Mouse (Mus musculus) hindbrain, embryonic 10.5 days (tissue): Measurements from ENCODE around the gene Mad2l2. TPM values are rescaled to one million over a fixed set of nuclear protein-coding genes. Genes with fewer than 3 reads are reported as not detected.
A peak's percentile ranks its signal among the peaks of the same experiment; 100 is the strongest.
"Not testable (repeated sequence)": the region's sequence is repeated elsewhere in the genome, so short reads cannot be mapped to it uniquely, and the experiment has no call there.

ENCODE experiments used
- DNase-seq: peaks from one replicate; pipeline ENCODE4 v3.0.0-alpha.2; 2017; ENCODE audit warnings: low spot score
- H3K27ac ChIP-seq: fragments of 300-500 bp; sonication (generic); 2 replicates; pipeline ENCODE4 v1.5.1; 2016; ENCODE audit warnings: mild to moderate bottlenecking, moderate library complexity
- H3K27me3 ChIP-seq: fragments of 300-500 bp; sonication (generic); 2 replicates; pipeline ENCODE4 v1.6.1; 2016; ENCODE audit warnings: mild to moderate bottlenecking; ENCODE audit not compliant: poor library complexity, insufficient read depth, severe bottlenecking
- H3K36me3 ChIP-seq: fragments of 300-500 bp; sonication (generic); 2 replicates; pipeline ENCODE4 v1.6.1; 2016; ENCODE audit warnings: mild to moderate bottlenecking, moderate library complexity
- H3K4me1 ChIP-seq: fragments of 300-500 bp; sonication (generic); replicated peaks from 2 replicates; pipeline ENCODE4 v1.6.1; 2016; ENCODE audit warnings: mild to moderate bottlenecking
- H3K4me3 ChIP-seq: fragments of 300-500 bp; sonication (generic); 2 replicates; pipeline ENCODE4 v1.5.1; 2016; ENCODE audit warnings: mild to moderate bottlenecking, moderate library complexity
- H3K9me3 ChIP-seq: fragments of 300-500 bp; sonication (generic); 2 replicates; pipeline ENCODE4 v1.6.1; 2016; ENCODE audit warnings: mild to moderate bottlenecking, moderate library complexity
- WGBS: fragments of 180-500 bp; shearing (Covaris S2); methylation state at CpG from one replicate; pipeline ENCODE4 v1.1.7; 2016; 5-methylcytosine and 5-hydroxymethylcytosine counted together
- polyA plus RNA-seq: library from polyadenylated mRNA; unstranded; fragments of >200 nt; fragmentation: Nextera tagmentation; extraction: Ambion mirVana; gene quantifications from 2 replicates; pipeline ENCODE4 v1.2.1, GENCODE M21; 2016

Mad2l2 gene
- polyA plus RNA-seq, 1 experiment from 2014 or later = 86.9 TPM

DNA sequence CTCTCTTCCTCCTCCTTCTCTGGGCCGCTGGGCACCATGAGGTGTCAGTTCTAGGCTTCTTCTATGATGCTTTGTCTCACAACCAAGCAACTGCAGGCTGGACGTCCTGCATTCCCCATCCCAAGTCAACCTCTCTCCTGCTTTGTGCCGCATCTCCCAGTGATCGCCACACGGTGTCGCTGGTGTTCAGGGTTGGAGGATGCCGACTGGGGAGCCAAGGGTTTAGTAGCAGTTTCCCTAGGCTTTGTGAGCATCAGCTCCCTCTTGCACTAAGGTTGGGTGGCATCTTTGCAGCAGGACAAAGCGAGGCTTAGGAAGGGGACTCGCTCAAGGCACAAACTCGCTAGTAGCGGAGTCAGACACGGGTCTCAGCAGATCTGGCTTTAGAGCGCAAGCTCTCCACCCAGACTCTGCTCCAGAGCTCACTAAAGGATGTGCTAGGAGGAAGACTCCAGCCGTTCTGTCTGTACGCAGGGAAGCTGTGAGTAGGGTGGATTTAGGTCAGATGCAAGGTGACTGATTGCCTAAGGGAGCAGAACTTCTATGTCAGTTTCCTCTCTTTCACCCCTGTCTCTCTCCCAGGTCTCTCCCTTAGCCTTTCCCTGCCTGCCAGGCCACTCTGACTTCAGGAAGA is 15.3 kb upstream of the Mad2l2 start:
- peaks cover 22% of the 10 kb centered on the region for H3K4me1 ChIP-seq
- DNase-seq = peak; percentile 91
- WGBS = 4% methylated on average over 15 of the region's 15 CpGs
- peak overlapping the region; percentile 22 for H3K4me3 ChIP-seq
- peaks cover 35% of the 10 kb centered on the region for H3K36me3 ChIP-seq
- H3K27ac ChIP-seq = peak overlapping the region; percentile 81
- peaks cover 8% of the 10 kb centered on the region; the same call in 1 of the 2 replicates for H3K9me3 ChIP-seq
- peaks cover 9% of the 10 kb centered on the region for H3K27me3 ChIP-seq

DNA sequence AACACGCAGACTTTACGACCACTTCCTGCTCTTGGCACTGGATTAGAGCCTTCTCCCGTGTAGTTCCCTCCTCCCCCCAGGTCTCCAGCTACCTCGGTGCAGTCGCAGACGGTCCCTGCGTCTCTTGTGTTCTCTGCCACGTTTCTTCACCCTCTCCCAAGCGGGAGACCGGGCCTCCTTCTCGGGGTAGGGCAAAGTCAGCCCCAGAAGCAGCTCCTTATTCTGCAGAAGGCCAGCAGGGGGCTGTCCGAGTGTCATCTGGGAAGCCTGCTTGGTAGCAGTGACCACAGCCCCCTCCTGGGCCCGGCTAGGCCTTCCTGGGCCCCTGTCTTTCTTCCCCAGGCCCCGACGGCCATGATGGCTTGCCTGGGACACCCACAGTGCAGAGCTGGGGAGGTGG is 14.7 kb upstream of the Mad2l2 start:
- WGBS = 4% methylated on average over 15 of the region's 15 CpGs

DNA sequence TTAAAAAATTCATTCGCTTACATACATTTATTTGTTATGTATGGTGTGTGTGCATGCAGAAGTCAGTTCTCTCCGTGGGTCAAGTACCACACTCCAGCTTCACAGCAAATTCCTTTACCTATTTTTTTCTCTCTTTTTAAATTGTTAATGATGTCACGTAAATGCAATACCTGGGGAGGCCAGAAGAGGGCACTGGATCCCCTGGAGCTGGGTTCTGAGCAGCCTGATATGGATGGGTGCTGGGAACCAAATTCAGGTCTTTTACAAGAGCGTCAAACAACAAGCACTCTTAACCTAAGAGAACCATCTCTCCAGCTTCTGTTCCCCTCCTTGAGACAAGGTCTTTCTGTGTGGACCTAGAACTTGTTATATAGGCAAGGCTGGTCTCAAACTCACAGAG is 13.5 kb upstream of the Mad2l2 start:
- WGBS = 74% methylated on average over 4 of the region's 4 CpGs
- Histone ChIP-seq H3K27ac (no peak overlapping the region), H3K4me1 (peaks cover 28% of the 10 kb centered on the region), H3K27me3 (peaks cover 9% of the 10 kb centered on the region), H3K4me3 (no peak overlapping the region), H3K9me3 (peaks cover 8% of the 10 kb centered on the region; the same call in 1 of the 2 replicates), H3K36me3 (peaks cover 30% of the 10 kb centered on the region)
- peak; percentile 23 for DNase-seq

More for the DNA sequence above, 14.7 kb upstream of the Mad2l2 start:
- peak; percentile 61 for DNase-seq
- Histone ChIP-seq H3K27ac (peak overlapping the region; percentile 81), H3K36me3 (peaks cover 30% of the 10 kb centered on the region), H3K9me3 (peaks cover 8% of the 10 kb centered on the region; the same call in 1 of the 2 replicates), H3K4me3 (peak overlapping the region; percentile 22), H3K27me3 (peaks cover 9% of the 10 kb centered on the region), H3K4me1 (peaks cover 22% of the 10 kb centered on the region)

DNA sequence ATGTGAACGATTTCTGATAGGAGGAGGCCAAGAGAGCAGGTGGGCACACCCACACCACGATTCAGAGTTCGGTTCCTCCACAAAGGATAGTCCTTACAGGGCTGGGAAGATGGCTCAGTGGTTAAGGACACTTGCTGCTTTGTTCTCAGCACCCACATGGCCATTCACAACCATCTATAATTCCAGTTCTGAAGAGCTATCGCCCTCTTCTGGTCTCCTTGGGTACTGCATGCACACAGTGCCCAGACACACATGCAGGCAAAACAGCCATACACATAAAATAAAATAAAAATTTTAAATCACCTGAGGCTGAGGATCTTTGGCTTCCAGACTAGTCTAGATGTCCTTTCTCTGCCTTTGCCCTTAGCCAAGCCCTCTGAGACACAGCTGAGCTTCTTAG is 12.8 kb upstream of the Mad2l2 start:
- Histone ChIP-seq H3K36me3 (peaks cover 25% of the 10 kb centered on the region), H3K4me1 (peaks cover 36% of the 10 kb centered on the region), H3K9me3 (peaks cover 8% of the 10 kb centered on the region; the same call in 1 of the 2 replicates), H3K4me3 (no peak overlapping the region), H3K27me3 (peaks cover 9% of the 10 kb centered on the region), H3K27ac (no peak overlapping the region)
- WGBS = 74% methylated on average over 4 of the region's 4 CpGs
- no peak for DNase-seq

DNA sequence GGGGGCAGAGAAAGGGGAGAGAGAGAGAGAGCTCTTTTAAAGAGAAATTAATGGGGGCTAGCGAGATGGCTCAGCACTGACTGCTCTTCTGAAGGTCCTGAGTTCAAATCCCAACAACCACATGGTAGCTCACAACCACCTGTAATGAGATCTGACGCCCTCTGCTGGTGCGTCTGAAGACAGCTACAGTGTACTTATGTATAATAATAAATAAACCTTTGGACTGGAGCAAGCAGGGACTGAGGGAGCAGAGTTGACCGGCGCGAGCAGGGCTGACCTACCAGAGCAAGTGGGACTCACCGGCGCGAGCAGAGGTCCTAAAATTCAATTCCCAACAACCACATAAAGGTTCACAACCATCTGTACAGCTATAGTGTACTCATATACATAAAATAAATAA is 10.6 kb upstream of the Mad2l2 start:
- not testable (repeated sequence) for H3K9me3 ChIP-seq, H3K27ac ChIP-seq, H3K4me3 ChIP-seq, H3K27me3 ChIP-seq, DNase-seq
- Histone ChIP-seq H3K4me1 (peaks cover 51% of the 10 kb centered on the region), H3K36me3 (peaks cover 12% of the 10 kb centered on the region; the same call in 1 of the 2 replicates)
- 90% methylated on average over 9 of the region's 9 CpGs for WGBS

DNA sequence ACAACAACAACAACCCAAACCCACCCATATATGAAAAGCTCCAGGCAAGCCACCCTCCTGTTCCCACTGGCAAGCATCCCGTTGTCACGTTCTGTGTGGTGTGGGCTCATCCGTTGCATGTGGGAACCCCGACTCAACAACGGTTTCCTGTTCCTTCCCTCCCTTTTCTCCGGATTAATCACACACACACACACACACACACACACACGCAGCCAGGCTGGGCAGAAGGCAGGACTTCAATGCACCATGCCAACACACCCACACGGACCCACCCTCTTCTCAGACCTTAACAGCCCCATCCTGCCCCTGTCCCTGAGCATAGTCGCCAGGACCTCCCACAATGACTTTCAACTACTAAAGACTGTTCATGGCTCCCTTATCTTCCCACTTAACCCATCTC is 9.6 kb upstream of the Mad2l2 start:
- Histone ChIP-seq H3K27me3 (peaks cover 4% of the 10 kb centered on the region), H3K27ac (no peak overlapping the region), H3K4me1 (peaks cover 47% of the 10 kb centered on the region), H3K4me3 (no peak overlapping the region), H3K36me3 (peaks cover 12% of the 10 kb centered on the region; the same call in 1 of the 2 replicates), H3K9me3 (peaks cover 8% of the 10 kb centered on the region; the same call in 1 of the 2 replicates)
- WGBS = 85% methylated on average over 9 of the region's 9 CpGs
- DNase-seq = no peak

DNA sequence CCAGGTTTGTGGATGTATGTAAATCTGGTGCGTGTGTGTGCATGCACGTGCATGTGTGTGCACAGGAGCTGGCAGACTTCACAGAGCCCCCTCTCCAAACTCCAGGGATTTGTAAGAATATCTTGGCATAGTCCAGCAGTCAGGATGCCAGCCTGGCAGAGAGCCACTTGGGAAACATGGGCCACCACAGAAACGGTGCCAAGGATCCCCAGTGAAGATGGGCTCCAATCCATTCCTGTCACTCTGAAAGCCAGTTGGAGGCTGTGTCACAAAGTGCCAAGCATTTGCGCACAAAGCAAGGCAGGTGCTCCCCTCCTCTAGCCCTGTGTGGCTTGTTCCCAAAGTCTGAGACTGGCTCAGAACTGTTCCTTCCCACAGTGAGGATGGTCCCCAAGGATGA is 8.8 kb upstream of the Mad2l2 start:
- Histone ChIP-seq H3K27ac (0 out of 2 replicates have a peak overlapping the region, but pooled peaks have one; percentile 19), H3K4me3 (no peak overlapping the region), H3K36me3 (peaks cover 12% of the 10 kb centered on the region; the same call in 1 of the 2 replicates), H3K4me1 (peaks cover 47% of the 10 kb centered on the region), H3K9me3 (peaks cover 8% of the 10 kb centered on the region; the same call in 1 of the 2 replicates), H3K27me3 (no peaks in the 10 kb centered on the region)
- WGBS = 84% methylated on average over 4 of the region's 4 CpGs
- DNase-seq = no peak

DNA sequence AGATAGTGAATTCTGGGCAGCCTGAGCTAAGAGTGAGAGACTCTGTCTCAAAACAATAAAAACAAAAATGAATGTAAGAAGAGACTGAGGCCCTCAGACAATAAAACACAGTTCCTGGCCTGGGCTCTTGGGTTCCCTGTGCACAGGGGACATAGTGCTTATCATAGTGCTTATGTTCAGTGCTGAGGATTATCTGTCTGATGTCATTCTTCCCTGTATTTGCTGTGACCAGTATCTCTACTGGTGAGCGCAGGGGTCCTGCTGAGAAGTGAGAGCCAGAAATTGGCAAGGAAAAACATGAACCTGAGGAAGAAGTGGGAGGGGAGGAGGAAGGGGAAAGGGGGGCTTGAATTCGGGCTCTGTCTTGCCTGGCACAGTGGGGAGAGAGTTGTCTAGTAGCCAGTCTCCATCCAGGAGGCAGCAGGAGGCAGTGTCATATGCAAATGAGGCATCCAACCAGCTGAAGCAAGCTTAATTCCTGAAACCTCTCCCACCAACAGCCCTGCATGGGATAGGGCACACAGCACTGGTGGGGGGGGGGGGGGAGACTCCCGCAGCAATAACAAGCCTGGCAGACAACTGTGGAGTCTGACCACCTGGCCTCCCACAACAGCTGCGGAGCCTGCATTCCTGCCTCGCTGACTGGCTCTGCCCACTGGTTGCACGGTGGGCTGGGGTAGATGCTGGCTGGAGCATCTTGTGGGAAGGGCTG is 8.0 kb upstream of the Mad2l2 start:
- Histone ChIP-seq H3K4me3 (no peak overlapping the region), H3K36me3 (peaks cover 12% of the 10 kb centered on the region; the same call in 1 of the 2 replicates), H3K27me3 (peaks cover 4% of the 10 kb centered on the region), H3K27ac (peak overlapping the region; percentile 54), H3K4me1 (peaks cover 55% of the 10 kb centered on the region), H3K9me3 (peaks cover 4% of the 10 kb centered on the region; the same call in 1 of the 2 replicates)
- DNase-seq = peak; percentile 61
- 7% methylated on average over 6 of the region's 6 CpGs for WGBS

DNA sequence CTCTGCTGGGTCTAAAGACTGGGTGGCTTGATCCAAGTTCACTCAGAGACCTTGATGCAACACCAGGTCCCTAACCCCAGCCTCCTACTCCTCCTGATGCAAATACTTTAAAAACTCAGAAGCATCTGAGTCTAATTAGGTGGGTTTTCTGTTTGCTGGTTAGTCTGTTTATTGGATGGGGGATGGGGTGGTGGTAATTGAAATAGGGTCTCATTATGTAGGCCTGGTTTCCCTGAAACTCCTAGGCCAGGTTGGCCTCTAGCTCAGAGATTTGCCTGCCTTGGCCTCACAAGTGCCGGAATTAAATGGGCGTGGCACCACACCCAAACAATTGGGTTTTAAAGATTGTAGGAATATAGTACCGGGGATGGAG is 7.5 kb upstream of the Mad2l2 start:
- WGBS = 88% methylated on average over 3 of the region's 3 CpGs
- Histone ChIP-seq H3K4me3 (no peak overlapping the region), H3K9me3 (no peaks in the 10 kb centered on the region), H3K4me1 (peaks cover 60% of the 10 kb centered on the region), H3K27ac (peak overlapping the region; percentile 54), H3K27me3 (peaks cover 7% of the 10 kb centered on the region), H3K36me3 (peaks cover 9% of the 10 kb centered on the region)
- DNase-seq = no peak

DNA sequence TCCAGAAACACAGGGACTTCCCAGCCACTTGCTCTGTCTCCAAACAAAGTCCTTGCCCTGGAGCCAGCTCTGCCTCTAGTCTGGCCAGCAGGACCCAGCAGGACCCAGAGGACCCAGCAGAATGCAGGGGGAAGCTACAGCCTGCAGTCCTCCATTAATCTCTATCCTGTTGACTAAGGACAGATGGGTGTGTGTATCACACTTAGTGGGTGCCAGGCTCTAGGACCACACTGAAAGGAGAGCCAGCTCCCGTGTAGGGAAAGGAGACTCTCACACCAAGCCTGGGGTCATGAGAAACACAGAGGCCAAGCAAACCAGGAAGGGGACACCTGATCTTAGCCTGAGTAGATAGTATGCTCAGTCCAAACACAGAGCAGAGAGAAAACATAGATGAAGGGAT is 1.9 kb upstream of the Mad2l2 start:
- 64% methylated on average over 1 of the region's 1 CpGs for WGBS
- no peak for DNase-seq
- Histone ChIP-seq H3K9me3 (no peaks in the 10 kb centered on the region), H3K27ac (peak overlapping the region; percentile 99; the same call in 1 of the 2 replicates), H3K4me3 (peak overlapping the region; percentile 81; the same call in 1 of the 2 replicates), H3K27me3 (peaks cover 54% of the 10 kb centered on the region), H3K36me3 (peaks cover 6% of the 10 kb centered on the region), H3K4me1 (peaks cover 78% of the 10 kb centered on the region)

DNA sequence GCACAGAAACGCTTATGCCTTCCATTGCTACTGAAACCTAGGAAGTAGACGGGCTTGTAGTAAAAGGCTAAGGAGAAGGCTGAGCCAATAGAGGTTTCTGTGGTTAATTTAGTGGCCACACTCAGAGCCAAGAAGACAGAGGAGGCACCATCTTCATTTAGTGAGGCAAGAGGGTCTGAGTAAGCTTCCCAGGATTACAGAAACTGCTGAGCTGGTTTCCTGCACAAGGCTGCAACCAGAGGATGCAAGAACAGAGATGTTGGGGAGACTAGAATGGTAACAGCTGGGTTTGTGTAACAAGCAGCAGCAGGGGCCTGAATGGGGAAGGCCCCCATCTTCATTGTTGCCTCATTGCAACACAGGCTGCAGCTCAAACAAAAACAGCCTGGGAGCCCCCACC is 1.5 kb upstream of the Mad2l2 start:
- peaks cover 54% of the 10 kb centered on the region for H3K27me3 ChIP-seq
- peaks cover 6% of the 10 kb centered on the region for H3K36me3 ChIP-seq
- H3K4me3 ChIP-seq = peak overlapping the region; percentile 81
- H3K4me1 ChIP-seq = peaks cover 74% of the 10 kb centered on the region
- 77% methylated on average over 2 of the region's 2 CpGs for WGBS
- DNase-seq = no peak
- peak overlapping the region; percentile 99; the same call in 1 of the 2 replicates for H3K27ac ChIP-seq
- no peaks in the 10 kb centered on the region for H3K9me3 ChIP-seq

DNA sequence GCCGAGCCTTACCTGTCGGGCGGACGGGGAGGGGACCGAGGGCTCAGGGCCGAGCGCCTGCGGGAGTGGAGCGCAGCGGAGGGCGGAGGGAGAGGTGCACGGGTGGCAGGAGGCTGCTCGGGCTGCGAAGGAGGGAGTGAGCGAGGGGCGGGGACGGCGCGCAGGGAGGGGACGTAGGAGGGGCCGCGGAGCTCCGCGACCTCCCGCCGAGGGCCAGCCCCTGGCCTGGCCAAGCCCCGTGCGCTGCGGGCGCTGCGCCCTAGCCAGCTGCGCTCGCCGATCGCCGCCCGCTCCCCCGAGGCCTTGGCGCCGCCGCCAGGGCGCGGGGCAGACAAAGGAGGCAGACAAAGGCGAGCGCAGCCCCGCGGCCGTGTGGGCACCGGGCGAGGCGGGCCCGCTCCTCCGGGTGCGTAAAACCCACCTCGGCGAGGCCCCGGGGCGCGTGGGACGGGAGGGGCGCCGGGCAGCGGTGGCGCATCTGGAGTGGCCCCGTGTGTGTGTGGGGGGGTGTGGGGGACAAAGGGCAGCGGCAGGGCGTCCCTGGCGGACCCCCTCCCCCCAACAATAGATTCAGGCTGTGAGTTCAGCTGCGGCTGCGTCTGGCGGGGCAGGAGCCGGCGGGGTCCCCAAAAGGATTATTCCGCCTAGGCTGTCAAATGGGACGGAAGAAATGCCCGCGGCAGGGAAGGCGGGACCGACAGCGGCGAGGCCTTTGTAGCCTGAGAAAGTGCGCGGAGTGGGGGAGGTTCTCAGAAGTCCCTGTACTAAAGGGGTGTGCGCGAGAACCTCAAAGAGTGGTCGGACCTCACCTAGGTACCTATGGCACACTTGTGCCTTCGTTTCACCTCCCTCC is 603 bp downstream of the Mad2l2 start, which contains the start of gene Draxin:
TSS of gene Draxin (minus strand) at position 138 of the 853 bp plus-strand sequence.
- DNase-seq = peak; percentile 82
- H3K27me3 ChIP-seq = peaks cover 54% of the 10 kb centered on the region

More for the DNA sequence above, 603 bp downstream of the Mad2l2 start, which contains the start of gene Draxin:
- under 1% methylated on average over 86 of the region's 87 CpGs for WGBS
- Histone ChIP-seq H3K9me3 (no peaks in the 10 kb centered on the region), H3K27ac (peak within 1 kb of the TSS; percentile 99), H3K4me1 (peaks cover 63% of the 10 kb centered on the region), H3K4me3 (peak within 1 kb of the TSS; percentile 81), H3K36me3 (peaks cover 3% of the 10 kb centered on the region; the same call in 1 of the 2 replicates)
